Mouse (Mus musculus): ENCODE measurements at regions not wholly inside any gene's neighbourhood (a gene's known extent, or its start where the extent isn't known, plus 50 kb on each side); places are given as distances from the start of the nearest gene placed in this dataset.
A peak's percentile ranks its signal among the peaks of the same experiment; 100 is the strongest.

GRCm38 (mm10) chr1:126947860-126948259 lies 117.3 kb upstream of the Nckap5 start:
- Histone ChIP-seq H3K4me1 (replicated peaks) (no peaks in the 10 kb centered on the region), H3K9ac (no peak overlapping the region), H3K4me2 (no peak overlapping the region), H3K36me3 (no peaks in the 10 kb centered on the region), H3K27me3 (no peaks in the 10 kb centered on the region), H3K9me3 (replicated peaks) (no peaks in the 10 kb centered on the region), H3K4me3 (replicated peaks) (no peak overlapping the region), H3K27ac (no peak overlapping the region)
- 53% methylated on average over 1 of the region's 1 CpGs for WGBS (ENCODE audit: insufficient replicate concordance)
- no peak for DNase-seq
- ATAC-seq (ENCODE audit: low read depth): no peak

GRCm38 (mm10) chr1:126932658-126933057 lies 102.1 kb upstream of the Nckap5 start:
- Histone ChIP-seq H3K4me1 (replicated peaks) (no peaks in the 10 kb centered on the region), H3K9me3 (replicated peaks) (no peaks in the 10 kb centered on the region), H3K27ac (no peak overlapping the region), H3K36me3 (no peaks in the 10 kb centered on the region), H3K27me3 (no peaks in the 10 kb centered on the region), H3K9ac (no peak overlapping the region), H3K4me3 (replicated peaks) (no peak overlapping the region), H3K4me2 (no peak overlapping the region)
- WGBS (ENCODE audit: insufficient replicate concordance): 40% methylated on average over 4 of the region's 4 CpGs
- DNase-seq (no peak), ATAC-seq (ENCODE audit: low read depth) (no peak)

- Histone ChIP-seq H3K36me3 (no peaks in the 10 kb centered on the region), H3K9me3 (replicated peaks) (no peaks in the 10 kb centered on the region), H3K9ac (no peak overlapping the region), H3K27ac (no peak overlapping the region), H3K4me1 (replicated peaks) (no peaks in the 10 kb centered on the region), H3K4me2 (no peak overlapping the region), H3K27me3 (no peaks in the 10 kb centered on the region), H3K4me3 (replicated peaks) (no peak overlapping the region)
- WGBS (ENCODE audit: insufficient replicate concordance): 4% methylated on average over 6 of the region's 6 CpGs
- DNase-seq (peak; percentile 17), ATAC-seq (ENCODE audit: low read depth) (no peak)
These were observed 101.2 kb upstream of the Nckap5 start for GRCm38 (mm10) chr1:126931754-126932153.

GRCm38 (mm10) chr1:126931093-126931492 lies 100.5 kb upstream of the Nckap5 start:
- Histone ChIP-seq H3K36me3 (no peaks in the 10 kb centered on the region), H3K27ac (no peak overlapping the region), H3K4me2 (no peak overlapping the region), H3K9ac (no peak overlapping the region), H3K27me3 (no peaks in the 10 kb centered on the region), H3K4me3 (replicated peaks) (no peak overlapping the region), H3K4me1 (replicated peaks) (no peaks in the 10 kb centered on the region), H3K9me3 (replicated peaks) (no peaks in the 10 kb centered on the region)
- ATAC-seq (ENCODE audit: low read depth): no peak
- DNase-seq: no peak
- WGBS (ENCODE audit: insufficient replicate concordance): 62% methylated on average over 10 of the region's 10 CpGs

- no peak overlapping the region for H3K9ac ChIP-seq
- no peak overlapping the region for H3K4me2 ChIP-seq
- no peaks in the 10 kb centered on the region for H3K27me3 ChIP-seq
- H3K36me3 ChIP-seq: no peaks in the 10 kb centered on the region
- DNase-seq (no peak), ATAC-seq (ENCODE audit: low read depth) (no peak)
- H3K4me3 ChIP-seq (replicated peaks): no peak overlapping the region
- H3K4me1 ChIP-seq (replicated peaks): no peaks in the 10 kb centered on the region
- 72% methylated on average over 14 of the region's 14 CpGs for WGBS (ENCODE audit: insufficient replicate concordance)
- H3K27ac ChIP-seq: no peak overlapping the region
- H3K9me3 ChIP-seq (replicated peaks): no peaks in the 10 kb centered on the region
These were observed 100.0 kb upstream of the Nckap5 start for GRCm38 (mm10) chr1:126930611-126931010.

- Histone ChIP-seq H3K36me3 (no peaks in the 10 kb centered on the region), H3K4me2 (no peak overlapping the region), H3K4me3 (replicated peaks) (no peak overlapping the region), H3K27me3 (no peaks in the 10 kb centered on the region), H3K27ac (no peak overlapping the region), H3K9ac (no peak overlapping the region), H3K9me3 (replicated peaks) (no peaks in the 10 kb centered on the region), H3K4me1 (replicated peaks) (no peaks in the 10 kb centered on the region)
- no peak for DNase-seq
- 48% methylated on average over 4 of the region's 4 CpGs for WGBS (ENCODE audit: insufficient replicate concordance)
- ATAC-seq (ENCODE audit: low read depth): no peak
These were observed 99.1 kb upstream of the Nckap5 start for GRCm38 (mm10) chr1:126929666-126930065.

- 33% methylated on average over 7 of the region's 7 CpGs for WGBS (ENCODE audit: insufficient replicate concordance)
- Histone ChIP-seq H3K4me1 (replicated peaks) (no peaks in the 10 kb centered on the region), H3K27ac (no peak overlapping the region), H3K9ac (no peak overlapping the region), H3K27me3 (no peaks in the 10 kb centered on the region), H3K9me3 (replicated peaks) (no peaks in the 10 kb centered on the region), H3K4me2 (no peak overlapping the region), H3K36me3 (no peaks in the 10 kb centered on the region), H3K4me3 (replicated peaks) (no peak overlapping the region)
- DNase-seq: no peak
- no peak for ATAC-seq (ENCODE audit: low read depth)
These were observed 97.6 kb upstream of the Nckap5 start for GRCm38 (mm10) chr1:126928186-126928585.

- H3K4me2 ChIP-seq: no peak overlapping the region
- ATAC-seq (ENCODE audit: low read depth) (no peak), DNase-seq (no peak)
- no peaks in the 10 kb centered on the region for H3K4me1 ChIP-seq (replicated peaks)
- H3K36me3 ChIP-seq: no peaks in the 10 kb centered on the region
- WGBS (ENCODE audit: insufficient replicate concordance): 73% methylated on average over 12 of the region's 12 CpGs
- no peaks in the 10 kb centered on the region for H3K9me3 ChIP-seq (replicated peaks)
- H3K4me3 ChIP-seq (replicated peaks): no peak overlapping the region
- H3K27ac ChIP-seq: no peak overlapping the region
- H3K27me3 ChIP-seq: no peaks in the 10 kb centered on the region
- H3K9ac ChIP-seq: no peak overlapping the region
These were observed 94.8 kb upstream of the Nckap5 start for GRCm38 (mm10) chr1:126925150-126926035.

- WGBS (ENCODE audit: insufficient replicate concordance): 46% methylated on average over 4 of the region's 4 CpGs
- no peak overlapping the region for H3K27ac ChIP-seq
- ATAC-seq (ENCODE audit: low read depth) (no peak), DNase-seq (no peak)
- no peaks in the 10 kb centered on the region for H3K27me3 ChIP-seq
- H3K36me3 ChIP-seq: no peaks in the 10 kb centered on the region
- H3K4me3 ChIP-seq (replicated peaks): no peak overlapping the region
- no peak overlapping the region for H3K9ac ChIP-seq
- H3K9me3 ChIP-seq (replicated peaks): no peaks in the 10 kb centered on the region
- H3K4me2 ChIP-seq: no peak overlapping the region
- H3K4me1 ChIP-seq (replicated peaks): no peaks in the 10 kb centered on the region
These were observed 93.4 kb upstream of the Nckap5 start for GRCm38 (mm10) chr1:126923981-126924380.

GRCm38 (mm10) chr1:126922231-126922630 lies 91.6 kb upstream of the Nckap5 start:
- Histone ChIP-seq H3K4me1 (replicated peaks) (no peaks in the 10 kb centered on the region), H3K27me3 (no peaks in the 10 kb centered on the region), H3K9ac (no peak overlapping the region), H3K36me3 (no peaks in the 10 kb centered on the region), H3K9me3 (replicated peaks) (no peaks in the 10 kb centered on the region), H3K27ac (no peak overlapping the region), H3K4me3 (replicated peaks) (no peak overlapping the region), H3K4me2 (no peak overlapping the region)
- no peak for DNase-seq
- 86% methylated on average over 4 of the region's 4 CpGs for WGBS (ENCODE audit: insufficient replicate concordance)
- no peak for ATAC-seq (ENCODE audit: low read depth)

GRCm38 (mm10) chr1:126918876-126919275 lies 88.3 kb upstream of the Nckap5 start:
- no peak overlapping the region for H3K27ac ChIP-seq
- DNase-seq (no peak), ATAC-seq (ENCODE audit: low read depth) (no peak)
- H3K4me3 ChIP-seq (replicated peaks): no peak overlapping the region
- H3K4me2 ChIP-seq: no peak overlapping the region
- no peaks in the 10 kb centered on the region for H3K27me3 ChIP-seq
- H3K4me1 ChIP-seq (replicated peaks): no peaks in the 10 kb centered on the region
- WGBS (ENCODE audit: insufficient replicate concordance): 55% methylated on average over 1 of the region's 1 CpGs
- no peaks in the 10 kb centered on the region for H3K36me3 ChIP-seq
- H3K9ac ChIP-seq: no peak overlapping the region
- H3K9me3 ChIP-seq (replicated peaks): no peaks in the 10 kb centered on the region

GRCm38 (mm10) chr1:126917872-126918271 lies 87.3 kb upstream of the Nckap5 start:
- WGBS (ENCODE audit: insufficient replicate concordance): 51% methylated on average over 6 of the region's 6 CpGs
- Histone ChIP-seq H3K36me3 (no peaks in the 10 kb centered on the region), H3K27ac (no peak overlapping the region), H3K9me3 (replicated peaks) (no peaks in the 10 kb centered on the region), H3K4me2 (no peak overlapping the region), H3K9ac (no peak overlapping the region), H3K4me3 (replicated peaks) (no peak overlapping the region), H3K4me1 (replicated peaks) (no peaks in the 10 kb centered on the region), H3K27me3 (no peaks in the 10 kb centered on the region)
- ATAC-seq (ENCODE audit: low read depth): no peak
- no peak for DNase-seq

Data from liver, embryonic 13.5 days (tissue).